Mouse (Mus musculus): ENCODE data around the gene Klhl7. TPM values are rescaled to one million over a fixed set of nuclear protein-coding genes. Genes with fewer than 3 reads are reported as not detected.
"Not testable (repeated sequence)": the region's sequence is repeated elsewhere in the genome, so short reads cannot be mapped to it uniquely, and the experiment has no call there.

Gene Klhl7
- polyA plus RNA-seq, 1 experiment from 2014 or later, result 46.4 TPM

DNA sequence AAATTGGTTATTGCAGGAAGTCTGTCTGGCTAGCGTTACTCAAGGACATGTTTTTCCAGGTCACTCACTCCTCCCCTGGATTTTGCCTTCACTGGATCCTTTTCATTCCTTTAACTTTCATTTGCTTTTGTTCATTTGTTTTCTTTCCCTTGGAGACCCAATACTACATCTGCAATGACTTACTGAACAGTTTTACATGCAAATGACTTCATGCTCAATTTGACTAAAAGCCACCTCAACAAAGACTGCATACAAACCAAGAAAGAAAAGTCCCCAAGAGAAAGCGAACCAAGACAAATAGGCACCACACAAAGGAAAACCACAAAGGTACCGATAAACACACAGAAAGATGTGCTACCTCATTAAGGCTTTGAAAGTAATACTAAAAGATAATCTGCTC lies 13.5 kb upstream of the Klhl7 start:
- Histone ChIP-seq H3K27ac (ENCODE audit: low read depth, low read length) (no peak overlapping the region), H3K4me2 (replicated peaks; ENCODE audit: low read depth, low read length) (no peak overlapping the region), H3K27me3 (ENCODE audit: control insufficient read depth, insufficient read depth, low read length) (no peaks in the 10 kb centered on the region), H3K9ac (ENCODE audit: low read depth, low read length) (no peak overlapping the region), H3K9me3 (ENCODE audit: control insufficient read depth, low read length) (no peaks in the 10 kb centered on the region), H3K4me3 (ENCODE audit: low read length) (no peak overlapping the region), H3K36me3 (ENCODE audit: control insufficient read depth, insufficient read depth, low read length) (no peaks in the 10 kb centered on the region), H3K4me1 (ENCODE audit: control insufficient read depth, insufficient read depth, low read length) (no peaks in the 10 kb centered on the region)
- WGBS, result 73% methylated on average over 3 of the region's 3 CpGs
- ATAC-seq (ENCODE audit: low FRiP score, low TSS enrichment), result no peak

DNA sequence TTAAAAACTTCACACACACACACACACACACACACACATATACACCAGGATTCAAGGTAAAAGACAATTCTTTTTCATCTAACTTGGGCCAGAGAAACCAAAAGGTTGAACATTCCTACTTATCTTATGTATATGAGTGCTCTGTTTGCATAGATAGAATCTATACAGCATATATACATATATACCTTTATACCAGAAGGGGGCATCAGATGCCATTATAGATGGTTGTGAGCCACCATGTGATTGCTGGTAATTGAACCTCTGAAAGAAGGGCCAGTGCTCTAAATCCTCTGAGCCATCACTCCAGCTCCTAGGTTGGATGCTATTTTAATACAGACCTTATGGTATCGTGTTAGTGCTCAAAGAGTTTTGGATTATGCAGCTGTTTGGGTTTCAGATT lies 12.0 kb upstream of the Klhl7 start:
- Histone ChIP-seq H3K4me2 (replicated peaks; ENCODE audit: low read depth, low read length) (no peak overlapping the region), H3K4me3 (ENCODE audit: low read length) (no peak overlapping the region), H3K27me3 (ENCODE audit: control insufficient read depth, insufficient read depth, low read length) (no peaks in the 10 kb centered on the region), H3K36me3 (ENCODE audit: control insufficient read depth, insufficient read depth, low read length) (no peaks in the 10 kb centered on the region), H3K9me3 (ENCODE audit: control insufficient read depth, low read length) (no peaks in the 10 kb centered on the region), H3K27ac (ENCODE audit: low read depth, low read length) (no peak overlapping the region), H3K4me1 (ENCODE audit: control insufficient read depth, insufficient read depth, low read length) (no peaks in the 10 kb centered on the region), H3K9ac (ENCODE audit: low read depth, low read length) (no peak overlapping the region)
- 83% methylated on average over 1 of the region's 1 CpGs for WGBS
- no peak for ATAC-seq (ENCODE audit: low FRiP score, low TSS enrichment)

GRCm38 (mm10) chr5:24092496-24092895 lies 7.9 kb upstream of the Klhl7 start:
- Histone ChIP-seq H3K27ac (ENCODE audit: low read depth, low read length) (no peak overlapping the region), H3K4me3 (ENCODE audit: low read length) (no peak overlapping the region), H3K9me3 (ENCODE audit: control insufficient read depth, low read length) (no peaks in the 10 kb centered on the region), H3K27me3 (ENCODE audit: control insufficient read depth, insufficient read depth, low read length) (no peaks in the 10 kb centered on the region), H3K36me3 (ENCODE audit: control insufficient read depth, insufficient read depth, low read length) (no peaks in the 10 kb centered on the region), H3K9ac (ENCODE audit: low read depth, low read length) (no peak overlapping the region), H3K4me1 (ENCODE audit: control insufficient read depth, insufficient read depth, low read length) (no peaks in the 10 kb centered on the region), H3K4me2 (replicated peaks; ENCODE audit: low read depth, low read length) (no peak overlapping the region)
- WGBS, result 77% methylated on average over 3 of the region's 3 CpGs
- no peak for ATAC-seq (ENCODE audit: low FRiP score, low TSS enrichment)

- Histone ChIP-seq H3K9me3 (ENCODE audit: control insufficient read depth, low read length) (no peaks in the 10 kb centered on the region), H3K4me2 (replicated peaks; ENCODE audit: low read depth, low read length) (no peak overlapping the region), H3K27ac (ENCODE audit: low read depth, low read length) (no peak overlapping the region), H3K4me3 (ENCODE audit: low read length) (no peak overlapping the region), H3K4me1 (ENCODE audit: control insufficient read depth, insufficient read depth, low read length) (no peaks in the 10 kb centered on the region), H3K9ac (ENCODE audit: low read depth, low read length) (no peak overlapping the region), H3K36me3 (ENCODE audit: control insufficient read depth, insufficient read depth, low read length) (no peaks in the 10 kb centered on the region), H3K27me3 (ENCODE audit: control insufficient read depth, insufficient read depth, low read length) (no peaks in the 10 kb centered on the region)
- no peak for ATAC-seq (ENCODE audit: low FRiP score, low TSS enrichment)
- whole genome bisulfite sequencing, result 78% methylated on average over 6 of the region's 6 CpGs
Observed at GRCm38 (mm10) chr5:24095393-24095792, 5.0 kb upstream of the Klhl7 start.

DNA sequence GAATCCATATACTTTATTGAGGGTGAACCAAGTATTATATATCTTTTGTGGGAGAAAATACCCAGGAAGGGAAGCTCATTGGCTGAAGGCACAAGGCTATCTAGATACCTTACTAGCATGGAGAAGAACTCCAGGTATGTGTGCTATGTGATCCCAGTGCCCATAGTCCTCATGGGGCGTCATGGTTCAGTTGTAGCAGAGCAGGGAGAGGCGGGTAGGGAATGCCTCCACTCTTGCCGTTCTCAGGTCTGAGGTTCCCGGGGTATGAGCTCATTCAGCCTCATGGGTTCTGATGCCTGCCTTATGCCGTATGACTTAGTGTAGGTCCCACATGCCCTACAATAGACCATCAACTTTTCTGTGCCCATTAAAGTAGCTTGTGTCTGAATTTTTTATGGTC lies 4.5 kb upstream of the Klhl7 start:
- no peak for ATAC-seq (ENCODE audit: low FRiP score, low TSS enrichment)

GRCm38 (mm10) chr5:24100810-24101311 lies 456 bp downstream of the Klhl7 start:
- peak overlapping the region; percentile 81 for H3K4me2 ChIP-seq (replicated peaks; ENCODE audit: low read depth, low read length)
- H3K4me3 ChIP-seq (ENCODE audit: low read length), result peak overlapping the region; percentile 80
- ATAC-seq (ENCODE audit: low FRiP score, low TSS enrichment), result peak; percentile 90
- H3K4me1 ChIP-seq (ENCODE audit: control insufficient read depth, insufficient read depth, low read length), result no peaks in the 10 kb centered on the region
- no peaks in the 10 kb centered on the region for H3K36me3 ChIP-seq (ENCODE audit: control insufficient read depth, insufficient read depth, low read length)
- under 1% methylated on average over 41 of the region's 46 CpGs for WGBS
- no peaks in the 10 kb centered on the region for H3K27me3 ChIP-seq (ENCODE audit: control insufficient read depth, insufficient read depth, low read length)
- H3K9ac ChIP-seq (ENCODE audit: low read depth, low read length), result peak overlapping the region; percentile 81
- H3K9me3 ChIP-seq (ENCODE audit: control insufficient read depth, low read length), result no peaks in the 10 kb centered on the region
- H3K27ac ChIP-seq (ENCODE audit: low read depth, low read length), result peak overlapping the region; percentile 80

More for the DNA sequence above, 4.5 kb upstream of the Klhl7 start:
- H3K36me3 ChIP-seq (ENCODE audit: control insufficient read depth, insufficient read depth, low read length), result no peaks in the 10 kb centered on the region
- H3K4me2 ChIP-seq (replicated peaks; ENCODE audit: low read depth, low read length), result no peak overlapping the region
- H3K4me1 ChIP-seq (ENCODE audit: control insufficient read depth, insufficient read depth, low read length), result no peaks in the 10 kb centered on the region
- H3K27me3 ChIP-seq (ENCODE audit: control insufficient read depth, insufficient read depth, low read length), result no peaks in the 10 kb centered on the region
- 65% methylated on average over 5 of the region's 5 CpGs for WGBS
- no peak overlapping the region for H3K9ac ChIP-seq (ENCODE audit: low read depth, low read length)
- H3K9me3 ChIP-seq (ENCODE audit: control insufficient read depth, low read length), result no peaks in the 10 kb centered on the region
- no peak overlapping the region for H3K4me3 ChIP-seq (ENCODE audit: low read length)
- no peak overlapping the region for H3K27ac ChIP-seq (ENCODE audit: low read depth, low read length)

- no peaks in the 10 kb centered on the region for H3K4me1 ChIP-seq (ENCODE audit: control insufficient read depth, insufficient read depth, low read length)
- H3K9ac ChIP-seq (ENCODE audit: low read depth, low read length), result peak overlapping the region; percentile 81
- H3K27ac ChIP-seq (ENCODE audit: low read depth, low read length), result peak overlapping the region; percentile 80; the same call in 1 of the 2 replicates
- H3K36me3 ChIP-seq (ENCODE audit: control insufficient read depth, insufficient read depth, low read length), result no peaks in the 10 kb centered on the region
- H3K4me2 ChIP-seq (replicated peaks; ENCODE audit: low read depth, low read length), result peak overlapping the region; percentile 81
- peak overlapping the region; percentile 80 for H3K4me3 ChIP-seq (ENCODE audit: low read length)
- H3K9me3 ChIP-seq (ENCODE audit: control insufficient read depth, low read length), result no peaks in the 10 kb centered on the region
- no peak for ATAC-seq (ENCODE audit: low FRiP score, low TSS enrichment)
- no peaks in the 10 kb centered on the region for H3K27me3 ChIP-seq (ENCODE audit: control insufficient read depth, insufficient read depth, low read length)
- WGBS, result 5% methylated on average over 8 of the region's 8 CpGs
Observed at GRCm38 (mm10) chr5:24101446-24102140, 1.2 kb downstream of the Klhl7 start.

- H3K4me3 ChIP-seq (ENCODE audit: low read length); H3K9me3 ChIP-seq (ENCODE audit: control insufficient read depth, low read length); H3K9ac ChIP-seq (ENCODE audit: low read depth, low read length); H3K36me3 ChIP-seq (ENCODE audit: control insufficient read depth, insufficient read depth, low read length); H3K4me2 ChIP-seq (replicated peaks; ENCODE audit: low read depth, low read length); H3K4me1 ChIP-seq (ENCODE audit: control insufficient read depth, insufficient read depth, low read length); H3K27me3 ChIP-seq (ENCODE audit: control insufficient read depth, insufficient read depth, low read length); H3K27ac ChIP-seq (ENCODE audit: low read depth, low read length); ATAC-seq (ENCODE audit: low FRiP score, low TSS enrichment): not testable (repeated sequence)
- 63% methylated on average over 2 of the region's 2 CpGs for WGBS
Observed at GRCm38 (mm10) chr5:24103235-24103634, 2.8 kb downstream of the Klhl7 start.

DNA sequence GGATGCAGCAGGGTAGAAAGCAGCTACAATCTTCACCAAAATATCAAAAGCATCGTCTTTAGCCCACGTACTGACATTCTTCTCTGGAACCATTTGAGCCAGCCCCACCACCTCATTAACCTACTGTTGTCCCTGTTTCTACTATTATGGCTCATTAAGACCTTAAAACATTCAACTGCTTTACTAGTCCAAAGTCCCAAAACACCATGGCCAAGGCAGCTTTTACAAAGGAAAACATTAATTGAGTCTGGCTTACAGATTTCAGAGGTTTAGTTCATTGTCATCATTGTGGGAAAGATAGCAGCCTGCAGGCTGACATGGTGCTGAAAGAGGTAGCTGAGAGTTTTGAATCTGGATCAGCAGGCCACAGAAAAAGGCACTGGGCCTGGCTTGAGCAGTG lies 3.4 kb downstream of the Klhl7 start:
- Histone ChIP-seq H3K27ac (ENCODE audit: low read depth, low read length) (no peak overlapping the region), H3K36me3 (ENCODE audit: control insufficient read depth, insufficient read depth, low read length) (no peaks in the 10 kb centered on the region), H3K4me3 (ENCODE audit: low read length) (no peak overlapping the region), H3K9me3 (ENCODE audit: control insufficient read depth, low read length) (no peaks in the 10 kb centered on the region), H3K9ac (ENCODE audit: low read depth, low read length) (no peak overlapping the region), H3K27me3 (ENCODE audit: control insufficient read depth, insufficient read depth, low read length) (no peaks in the 10 kb centered on the region), H3K4me2 (replicated peaks; ENCODE audit: low read depth, low read length) (no peak overlapping the region), H3K4me1 (ENCODE audit: control insufficient read depth, insufficient read depth, low read length) (no peaks in the 10 kb centered on the region)
- ATAC-seq (ENCODE audit: low FRiP score, low TSS enrichment), result no peak
- WGBS, result 71% methylated on average over 2 of the region's 2 CpGs

All from kidney, embryonic 14.5 days (tissue).